Mouse (Mus musculus): ENCODE measurements at regions not wholly inside any gene's neighbourhood (a gene's known extent, or its start where the extent isn't known, plus 50 kb on each side); places are given as distances from the start of the nearest gene placed in this dataset.

- Histone ChIP-seq H3K27ac (ENCODE audit: low read depth, low read length) (no peak overlapping the region), H3K27me3 (ENCODE audit: control insufficient read depth, insufficient read depth, low read length) (no peaks in the 10 kb centered on the region), H3K36me3 (ENCODE audit: control insufficient read depth, insufficient read depth, low read length) (no peaks in the 10 kb centered on the region), H3K4me1 (ENCODE audit: control insufficient read depth, insufficient read depth, low read length) (no peaks in the 10 kb centered on the region), H3K4me2 (no peak overlapping the region), H3K9ac (ENCODE audit: low read depth, low read length) (no peak overlapping the region), H3K9me3 (replicated peaks; ENCODE audit: control insufficient read depth, low read length) (no peaks in the 10 kb centered on the region), H3K4me3 (ENCODE audit: low read depth, low read length) (no peak overlapping the region)
- WGBS (ENCODE audit: insufficient replicate concordance): 89% methylated on average over 31 of the region's 31 CpGs
- ATAC-seq (replicated peaks; ENCODE audit: insufficient number of reproducible peaks, low FRiP score, low TSS enrichment): no peak
These were observed 80.0 kb upstream of the Rap1b start for GRCm38 (mm10) chr10:117925611-117926555.

DNA sequence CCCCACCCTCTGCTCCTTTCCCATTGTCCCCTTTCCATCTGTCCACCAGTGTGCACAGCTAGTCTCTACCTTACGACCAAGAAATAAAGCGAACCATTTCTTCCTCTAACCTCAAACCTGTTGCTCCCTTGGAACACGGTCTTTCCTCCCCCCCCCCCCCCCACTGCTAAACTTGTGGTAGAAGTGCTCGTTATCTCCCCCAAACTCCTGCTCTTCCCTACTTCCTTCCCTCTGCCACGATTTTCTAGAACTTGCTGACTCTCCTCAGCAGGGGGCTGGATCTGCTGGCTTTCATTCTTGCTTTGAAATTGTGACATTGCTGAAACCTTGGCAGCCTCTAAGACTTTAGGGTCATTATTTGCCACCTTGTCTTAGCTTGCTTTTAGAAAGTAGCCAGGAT lies 83.2 kb upstream of the Rap1b start:
- Histone ChIP-seq H3K9ac (ENCODE audit: low read depth, low read length) (no peak overlapping the region), H3K27ac (ENCODE audit: low read depth, low read length) (no peak overlapping the region), H3K4me2 (no peak overlapping the region), H3K36me3 (ENCODE audit: control insufficient read depth, insufficient read depth, low read length) (no peaks in the 10 kb centered on the region), H3K4me1 (ENCODE audit: control insufficient read depth, insufficient read depth, low read length) (no peaks in the 10 kb centered on the region), H3K4me3 (ENCODE audit: low read depth, low read length) (no peak overlapping the region), H3K27me3 (ENCODE audit: control insufficient read depth, insufficient read depth, low read length) (no peaks in the 10 kb centered on the region), H3K9me3 (replicated peaks; ENCODE audit: control insufficient read depth, low read length) (no peaks in the 10 kb centered on the region)
- 44% methylated on average over 5 of the region's 5 CpGs for WGBS (ENCODE audit: insufficient replicate concordance)
- ATAC-seq (replicated peaks; ENCODE audit: insufficient number of reproducible peaks, low FRiP score, low TSS enrichment): no peak

- WGBS (ENCODE audit: insufficient replicate concordance): 52% methylated on average over 9 of the region's 9 CpGs
- H3K9me3 ChIP-seq (replicated peaks; ENCODE audit: control insufficient read depth, low read length): no peaks in the 10 kb centered on the region
- peaks cover 12% of the 10 kb centered on the region for H3K4me1 ChIP-seq (ENCODE audit: control insufficient read depth, insufficient read depth, low read length)
- H3K27ac ChIP-seq (ENCODE audit: low read depth, low read length): no peak overlapping the region
- no peak overlapping the region for H3K4me2 ChIP-seq
- ATAC-seq (replicated peaks; ENCODE audit: insufficient number of reproducible peaks, low FRiP score, low TSS enrichment): no peak
- H3K36me3 ChIP-seq (ENCODE audit: control insufficient read depth, insufficient read depth, low read length): no peaks in the 10 kb centered on the region
- no peak overlapping the region for H3K9ac ChIP-seq (ENCODE audit: low read depth, low read length)
- no peak overlapping the region for H3K4me3 ChIP-seq (ENCODE audit: low read depth, low read length)
- H3K27me3 ChIP-seq (ENCODE audit: control insufficient read depth, insufficient read depth, low read length): no peaks in the 10 kb centered on the region
These were observed 89.0 kb upstream of the Rap1b start for GRCm38 (mm10) chr10:117934797-117935196.

GRCm38 (mm10) chr10:117938717-117939116 lies 92.9 kb upstream of the Rap1b start:
- H3K4me2 ChIP-seq: no peak overlapping the region
- H3K36me3 ChIP-seq (ENCODE audit: control insufficient read depth, insufficient read depth, low read length): no peaks in the 10 kb centered on the region
- H3K27ac ChIP-seq (ENCODE audit: low read depth, low read length): no peak overlapping the region
- no peak overlapping the region for H3K4me3 ChIP-seq (ENCODE audit: low read depth, low read length)
- 56% methylated on average over 8 of the region's 8 CpGs for WGBS (ENCODE audit: insufficient replicate concordance)
- ATAC-seq (replicated peaks; ENCODE audit: insufficient number of reproducible peaks, low FRiP score, low TSS enrichment): no peak
- no peaks in the 10 kb centered on the region for H3K9me3 ChIP-seq (replicated peaks; ENCODE audit: control insufficient read depth, low read length)
- peaks cover 26% of the 10 kb centered on the region for H3K4me1 ChIP-seq (ENCODE audit: control insufficient read depth, insufficient read depth, low read length)
- H3K9ac ChIP-seq (ENCODE audit: low read depth, low read length): no peak overlapping the region
- H3K27me3 ChIP-seq (ENCODE audit: control insufficient read depth, insufficient read depth, low read length): no peaks in the 10 kb centered on the region

DNA sequence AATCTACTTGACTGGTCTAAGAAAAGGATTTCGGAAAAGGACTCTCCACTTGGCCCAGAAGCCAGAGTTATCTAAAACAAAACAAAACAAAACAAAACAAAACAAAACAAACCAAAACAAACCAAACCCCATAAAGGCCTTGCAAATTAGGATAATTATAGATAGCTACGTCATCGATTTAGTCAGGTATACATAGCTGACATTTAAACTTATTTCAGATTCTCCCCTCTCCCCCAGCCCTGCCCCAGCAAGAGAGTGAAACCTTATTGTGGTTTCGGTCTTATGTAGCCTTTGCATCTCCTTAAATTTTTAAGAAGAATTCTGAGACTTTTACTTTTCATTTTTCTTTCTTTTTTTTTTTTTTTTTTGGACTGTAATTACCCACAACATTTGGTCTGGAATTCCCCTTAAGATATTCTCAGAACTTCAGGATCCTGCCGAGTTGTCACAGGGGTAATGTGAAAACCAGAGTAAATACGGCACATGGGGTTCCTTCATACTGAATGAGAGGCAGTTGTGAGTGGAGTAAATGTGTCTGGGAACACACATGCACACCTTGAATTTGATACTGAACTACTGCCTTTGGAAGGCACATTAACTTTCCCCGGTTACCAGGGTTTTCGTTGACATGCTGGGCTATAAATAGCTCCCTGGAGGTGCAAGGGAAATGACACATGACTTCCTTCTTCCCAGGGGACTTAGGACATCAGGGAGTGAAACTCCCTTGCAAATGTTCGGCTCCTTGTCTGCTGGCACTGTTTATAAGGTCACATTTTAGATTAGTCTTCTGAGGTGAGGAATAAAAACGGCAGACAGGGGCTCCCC lies 94.8 kb upstream of the Rap1b start:
- Histone ChIP-seq H3K4me2 (peak overlapping the region; percentile 27), H3K27me3 (ENCODE audit: control insufficient read depth, insufficient read depth, low read length) (no peaks in the 10 kb centered on the region), H3K9ac (ENCODE audit: low read depth, low read length) (no peak overlapping the region), H3K4me1 (ENCODE audit: control insufficient read depth, insufficient read depth, low read length) (peaks cover 26% of the 10 kb centered on the region), H3K4me3 (ENCODE audit: low read depth, low read length) (no peak overlapping the region), H3K27ac (ENCODE audit: low read depth, low read length) (peak overlapping the region; percentile 16), H3K36me3 (ENCODE audit: control insufficient read depth, insufficient read depth, low read length) (no peaks in the 10 kb centered on the region), H3K9me3 (replicated peaks; ENCODE audit: control insufficient read depth, low read length) (no peaks in the 10 kb centered on the region)
- ATAC-seq (replicated peaks; ENCODE audit: insufficient number of reproducible peaks, low FRiP score, low TSS enrichment): no peak
- 36% methylated on average over 10 of the region's 10 CpGs for WGBS (ENCODE audit: insufficient replicate concordance)

DNA sequence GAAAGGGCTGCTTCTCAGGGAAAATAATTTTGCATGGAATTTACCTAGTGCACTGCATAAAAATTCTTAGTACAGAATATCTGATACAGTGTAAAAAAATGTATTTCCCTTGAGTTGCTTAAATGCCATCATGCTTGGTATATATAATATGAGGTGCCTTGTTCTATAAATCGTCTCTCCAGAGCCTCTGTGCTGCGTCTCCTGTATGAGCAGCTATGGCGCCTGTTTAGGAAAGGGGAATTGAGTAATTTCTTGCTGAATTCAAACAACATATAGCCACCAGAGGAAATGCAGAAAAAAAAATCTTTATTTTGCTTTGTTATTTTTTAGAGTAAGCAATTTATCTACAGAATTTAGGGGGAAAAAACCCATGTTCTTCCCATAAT lies 95.4 kb upstream of the Rap1b start:
- 67% methylated on average over 3 of the region's 3 CpGs for WGBS (ENCODE audit: insufficient replicate concordance)
- H3K4me3 ChIP-seq (ENCODE audit: low read depth, low read length): no peak overlapping the region
- H3K9me3 ChIP-seq (replicated peaks; ENCODE audit: control insufficient read depth, low read length): no peaks in the 10 kb centered on the region
- H3K36me3 ChIP-seq (ENCODE audit: control insufficient read depth, insufficient read depth, low read length): no peaks in the 10 kb centered on the region
- ATAC-seq (replicated peaks; ENCODE audit: insufficient number of reproducible peaks, low FRiP score, low TSS enrichment): no peak
- no peak overlapping the region for H3K9ac ChIP-seq (ENCODE audit: low read depth, low read length)
- peak overlapping the region; percentile 16; the same call in 1 of the 2 replicates for H3K27ac ChIP-seq (ENCODE audit: low read depth, low read length)
- H3K4me2 ChIP-seq: peak overlapping the region; percentile 27
- H3K4me1 ChIP-seq (ENCODE audit: control insufficient read depth, insufficient read depth, low read length): peaks cover 26% of the 10 kb centered on the region
- no peaks in the 10 kb centered on the region for H3K27me3 ChIP-seq (ENCODE audit: control insufficient read depth, insufficient read depth, low read length)

GRCm38 (mm10) chr10:117943702-117944307 lies 98.0 kb upstream of the Rap1b start:
- H3K4me3 ChIP-seq (ENCODE audit: low read depth, low read length): no peak overlapping the region
- no peak overlapping the region for H3K27ac ChIP-seq (ENCODE audit: low read depth, low read length)
- no peaks in the 10 kb centered on the region for H3K36me3 ChIP-seq (ENCODE audit: control insufficient read depth, insufficient read depth, low read length)
- H3K9ac ChIP-seq (ENCODE audit: low read depth, low read length): no peak overlapping the region
- no peak for ATAC-seq (replicated peaks; ENCODE audit: insufficient number of reproducible peaks, low FRiP score, low TSS enrichment)
- no peaks in the 10 kb centered on the region for H3K27me3 ChIP-seq (ENCODE audit: control insufficient read depth, insufficient read depth, low read length)
- peaks cover 24% of the 10 kb centered on the region for H3K4me1 ChIP-seq (ENCODE audit: control insufficient read depth, insufficient read depth, low read length)
- H3K4me2 ChIP-seq: no peak overlapping the region
- WGBS (ENCODE audit: insufficient replicate concordance): 83% methylated on average over 6 of the region's 6 CpGs
- H3K9me3 ChIP-seq (replicated peaks; ENCODE audit: control insufficient read depth, low read length): no peaks in the 10 kb centered on the region

- no peak overlapping the region for H3K9ac ChIP-seq (ENCODE audit: low read depth, low read length)
- H3K4me3 ChIP-seq (ENCODE audit: low read depth, low read length): peak overlapping the region; percentile 17; the same call in 1 of the 2 replicates
- no peak overlapping the region for H3K27ac ChIP-seq (ENCODE audit: low read depth, low read length)
- ATAC-seq (replicated peaks; ENCODE audit: insufficient number of reproducible peaks, low FRiP score, low TSS enrichment): no peak
- no peaks in the 10 kb centered on the region for H3K36me3 ChIP-seq (ENCODE audit: control insufficient read depth, insufficient read depth, low read length)
- no peaks in the 10 kb centered on the region for H3K27me3 ChIP-seq (ENCODE audit: control insufficient read depth, insufficient read depth, low read length)
- H3K4me2 ChIP-seq: peak overlapping the region; percentile 53
- no peaks in the 10 kb centered on the region for H3K9me3 ChIP-seq (replicated peaks; ENCODE audit: control insufficient read depth, low read length)
- WGBS (ENCODE audit: insufficient replicate concordance): 21% methylated on average over 13 of the region's 13 CpGs
- 0 out of 2 replicates have a peak, but pooled peaks cover 3% of the 10 kb centered on the region for H3K4me1 ChIP-seq (ENCODE audit: control insufficient read depth, insufficient read depth, low read length)
These were observed 101.4 kb upstream of the Rap1b start for GRCm38 (mm10) chr10:117947191-117947590.
